Mouse (Mus musculus) lung, adult 18-20 months (tissue): Measurements from ENCODE around the gene Cela1.
A peak's percentile ranks its signal among the peaks of the same experiment; 100 is the strongest.

Experiments used
- DNase-seq, 2 experiments: peaks; one replicate each; pipeline ENCODE4 v3.0.0; 2022; ENCODE audit warnings: mixed read lengths in 2 of 2

The Cela1 gene

GRCm38 (mm10) chr15:100703913-100704312 is 16.2 kb upstream of the Cela1 start:
- DNase-seq: no peak

GRCm38 (mm10) chr15:100701856-100702255 is 14.1 kb upstream of the Cela1 start:
- DNase-seq: no peak

- DNase-seq: no peak
Measured at GRCm38 (mm10) chr15:100701108-100701507, 13.4 kb upstream of the Cela1 start.

- no peak for DNase-seq
Measured at GRCm38 (mm10) chr15:100700424-100700823, 12.7 kb upstream of the Cela1 start.

- no peak for DNase-seq
Measured at GRCm38 (mm10) chr15:100699386-100699785, 11.7 kb upstream of the Cela1 start.

- DNase-seq: no peak
Measured at GRCm38 (mm10) chr15:100698078-100698477, 10.4 kb upstream of the Cela1 start.

GRCm38 (mm10) chr15:100694406-100694805 is 6.7 kb upstream of the Cela1 start:
- no peak for DNase-seq

GRCm38 (mm10) chr15:100691990-100692389 is 4.3 kb upstream of the Cela1 start:
- DNase-seq: no peak

- DNase-seq: peak in 1 of 2 experiments; percentile 27
Measured at GRCm38 (mm10) chr15:100686989-100687388, 732 bp downstream of the Cela1 start.

GRCm38 (mm10) chr15:100686434-100686833 is 1.3 kb downstream of the Cela1 start:
- no peak for DNase-seq

- DNase-seq: no peak
Measured at GRCm38 (mm10) chr15:100685849-100686248, 1.9 kb downstream of the Cela1 start.

GRCm38 (mm10) chr15:100685255-100685654 is 2.5 kb downstream of the Cela1 start:
- DNase-seq: no peak

GRCm38 (mm10) chr15:100684450-100684849 is 3.3 kb downstream of the Cela1 start:
- no peak for DNase-seq

GRCm38 (mm10) chr15:100683041-100683440 is 4.7 kb downstream of the Cela1 start:
- DNase-seq: peak; percentile 71 to 79

- DNase-seq: no peak
Measured at GRCm38 (mm10) chr15:100681770-100682169, 6.0 kb downstream of the Cela1 start.

GRCm38 (mm10) chr15:100680381-100680780 is 7.3 kb downstream of the Cela1 start:
- DNase-seq: no peak

- DNase-seq: peak; percentile 27 to 50
Measured at GRCm38 (mm10) chr15:100679005-100679404, 8.7 kb downstream of the Cela1 start.

GRCm38 (mm10) chr15:100678581-100678980 is 9.1 kb downstream of the Cela1 start:
- peak; percentile 51 to 53 for DNase-seq

- DNase-seq: no peak
Measured at GRCm38 (mm10) chr15:100677675-100678074, 10.0 kb downstream of the Cela1 start.

- DNase-seq: no peak
Measured at GRCm38 (mm10) chr15:100676521-100676920, 11.2 kb downstream of the Cela1 start.

GRCm38 (mm10) chr15:100675486-100675885 is 12.2 kb downstream of the Cela1 start:
- no peak for DNase-seq

- no peak for DNase-seq
Measured at GRCm38 (mm10) chr15:100674566-100674965, 13.2 kb downstream of the Cela1 start.

GRCm38 (mm10) chr15:100673585-100674391 is 13.9 kb downstream of the Cela1 start:
- DNase-seq: no peak

GRCm38 (mm10) chr15:100670833-100671232 is 16.9 kb downstream of the Cela1 start:
- no peak for DNase-seq

GRCm38 (mm10) chr15:100670004-100670403 is 17.7 kb downstream of the Cela1 start:
- no peak for DNase-seq
